In genomic region chr5:103954638-103955037, GRCm38 (mm10) we compare ENCODE assay signal across 17 mouse cellular contexts. TPM values are rescaled to one million over a fixed set of nuclear protein-coding genes. Genes with fewer than 3 reads are reported as not detected.
DNase-seq lines count a peak whose midpoint lies in the region; ATAC-seq and TF ChIP-seq lines count a peak whose summit lies in the region.
"Had no signal": no experiment of that assay in that cellular context is flagged by ENCODE, and none has a peak within 500 bp of the region (broad histone marks: within the 10 kb centered on the region; RNA-seq: fewer than 3 reads in every experiment).

No protein-coding gene starts in this region.

- no peak for TF ChIP-seq CTCF in intestine, postnatal 0 days (IDR thresholded peaks at IDR 0.05; ENCODE audit: low read depth)

- no peaks in the 10 kb centered on the region for H3K27me3 ChIP-seq in intestine, embryonic 14.5 days (replicated peaks; ENCODE audit: control insufficient read depth, insufficient read depth, low read length)
- H3K27me3 ChIP-seq in intestine, postnatal 0 days (replicated peaks; ENCODE audit: control insufficient read depth, insufficient read depth, low read length) = no peaks in the 10 kb centered on the region; the same call in 1 of the 2 replicates
- H3K27me3 ChIP-seq: intestine, embryonic 15.5 days; midbrain, embryonic 13.5 days; neural tube, embryonic 12.5 days had no signal

- H3K4me3 ChIP-seq in intestine, embryonic 14.5 days (ENCODE audit: low read depth, low read length) = no peak overlapping the region
- no peak overlapping the region for H3K4me3 ChIP-seq in intestine, postnatal 0 days (ENCODE audit: low read depth, low read length)
- H3K4me3 ChIP-seq: hindbrain, embryonic 10.5 days; intestine, embryonic 15.5 days; midbrain, embryonic 13.5 days; neural tube, embryonic 12.5 days had no signal

- no peaks in the 10 kb centered on the region for H3K9me3 ChIP-seq in intestine, embryonic 14.5 days (ENCODE audit: control insufficient read depth, low read length)
- no peaks in the 10 kb centered on the region for H3K9me3 ChIP-seq in intestine, postnatal 0 days (ENCODE audit: control insufficient read depth)
- H3K9me3 ChIP-seq: hindbrain, embryonic 10.5 days; intestine, embryonic 15.5 days; midbrain, embryonic 13.5 days; neural tube, embryonic 12.5 days had no signal

- no peak overlapping the region for H3K4me2 ChIP-seq in intestine, embryonic 14.5 days (ENCODE audit: low read length)
- no peak overlapping the region for H3K4me2 ChIP-seq in intestine, postnatal 0 days (replicated peaks; ENCODE audit: low read depth)
- H3K4me2 ChIP-seq: intestine, embryonic 15.5 days; liver, embryonic 11.5 days; lung, embryonic 14.5 days; midbrain, embryonic 13.5 days; neural tube, embryonic 12.5 days had no signal

- DNase-seq in intestine, embryonic 14.5 days (ENCODE audit: low spot score) = peak; percentile 25
- DNase-seq in right cerebral cortex, adult 2 months (ENCODE audit: low spot score in 2 of 2) = peak; percentile 16 to 17
- no peak for DNase-seq in right cerebral cortex, postnatal 14 days
- DNase-seq in cerebellum, postnatal 10 days = peak; percentile 62 to 67
- DNase-seq in kidney, postnatal 4 days = no peak
- DNase-seq in heart, postnatal 4 days = no peak
- DNase-seq: lung, embryonic 14.5 days had no signal

- 79% methylated on average over 5 of the region's 5 CpGs for WGBS in intestine, embryonic 14.5 days
- 72% methylated on average over 5 of the region's 5 CpGs for WGBS in intestine, postnatal 0 days

- no peak for ATAC-seq in intestine, embryonic 14.5 days (replicated peaks; ENCODE audit: low FRiP score, low TSS enrichment, low read depth)
- ATAC-seq in intestine, postnatal 0 days = no peak
- ATAC-seq: intestine, embryonic 15.5 days; midbrain, embryonic 13.5 days had no signal

- H3K36me3 ChIP-seq in intestine, embryonic 14.5 days (ENCODE audit: control insufficient read depth, insufficient read depth, low read length) = no peaks in the 10 kb centered on the region
- H3K36me3 ChIP-seq in intestine, postnatal 0 days (ENCODE audit: control insufficient read depth, insufficient read depth) = no peaks in the 10 kb centered on the region
- H3K36me3 ChIP-seq: hindbrain, embryonic 10.5 days; intestine, embryonic 15.5 days; midbrain, embryonic 13.5 days; neural tube, embryonic 12.5 days had no signal

- H3K27ac ChIP-seq in intestine, embryonic 14.5 days (ENCODE audit: low read depth) = no peak overlapping the region
- no peak overlapping the region for H3K27ac ChIP-seq in intestine, postnatal 0 days (ENCODE audit: low read depth, low read length)
- H3K27ac ChIP-seq: hindbrain, embryonic 10.5 days; intestine, embryonic 15.5 days; kidney, postnatal 0 days; midbrain, embryonic 13.5 days; neural tube, embryonic 12.5 days had no signal

- no peaks in the 10 kb centered on the region for H3K4me1 ChIP-seq in intestine, embryonic 14.5 days (replicated peaks; ENCODE audit: control insufficient read depth, insufficient read depth, low read length)
- H3K4me1 ChIP-seq in intestine, postnatal 0 days (replicated peaks; ENCODE audit: control insufficient read depth, insufficient read depth, low read length) = no peaks in the 10 kb centered on the region
- H3K4me1 ChIP-seq: hindbrain, embryonic 10.5 days; intestine, embryonic 15.5 days; midbrain, embryonic 13.5 days; neural tube, embryonic 12.5 days had no signal

- H3K9ac ChIP-seq in intestine, embryonic 14.5 days (ENCODE audit: low read length) = no peak overlapping the region
- H3K9ac ChIP-seq in intestine, postnatal 0 days (ENCODE audit: low read depth, low read length) = no peak overlapping the region
- H3K9ac ChIP-seq: intestine, embryonic 15.5 days; lung, embryonic 14.5 days; midbrain, embryonic 13.5 days; neural tube, embryonic 12.5 days had no signal

RNA-seq across cellular contexts. Expression of gene Hsd17b13, which starts 22.6 kb away (rescaled TPM):
- 1.9 and 4.6 TPM in 2 replicates for polyA plus RNA-seq in intestine, embryonic 14.5 days (2014; fragmentation: Nextera tagmentation; extraction: Ambion mirVana)
- 76.5 and 78.0 TPM in 2 replicates for polyA plus RNA-seq in intestine, postnatal 0 days (2015; fragmentation: Nextera tagmentation; extraction: Ambion mirVana)
- total RNA-seq in heart, postnatal 4 days (2021) = under 1 TPM in 1 of 2 experiments, not detected in 1; 0.26 TPM
- total RNA-seq: granulocyte monocyte progenitor cell, adult 5-6 weeks had no signal
- polyA plus RNA-seq: embryonic facial prominence, embryonic 11.5 days; heart, embryonic 14.5 days; hindbrain, embryonic 10.5 days; midbrain, embryonic 13.5 days; neural tube, embryonic 12.5 days had no signal

RNA-seq across cellular contexts. Expression of gene Klhl8, which starts 43.6 kb away (rescaled TPM):
- 9.8 and 10.3 TPM in 2 replicates for polyA plus RNA-seq in intestine, embryonic 14.5 days (2014; fragmentation: Nextera tagmentation; extraction: Ambion mirVana)
- 4.3 and 4.6 TPM in 2 replicates for polyA plus RNA-seq in intestine, postnatal 0 days (2015; fragmentation: Nextera tagmentation; extraction: Ambion mirVana)
- 10 to 100 TPM; 12.1 to 13.1 TPM for total RNA-seq in heart, postnatal 4 days (2021)

Comparison
In these comparisons a context has a peak if more than half of its experiments do, and no peak if none do; other contexts are left out.
1. DNase-seq: peak in intestine, embryonic 14.5 days (single experiment), right cerebral cortex, adult 2 months (2 of 2) and cerebellum, postnatal 10 days (2 of 2); none in right cerebral cortex, postnatal 14 days (single experiment), kidney, postnatal 4 days (0 of 2) and heart, postnatal 4 days (single experiment).
2. RNA of gene Hsd17b13, which starts 22.6 kb away (polyA plus RNA-seq): 76.5 to 78.0 TPM in intestine, postnatal 0 days; 1.9 to 4.6 TPM in intestine, embryonic 14.5 days; every median in the first group is over 10 times any median in the second.